Mouse (Mus musculus) forebrain, embryonic 12.5 days (tissue): ENCODE measurements at regions not wholly inside any gene's neighbourhood (a gene's known extent, or its start where the extent isn't known, plus 50 kb on each side); places are given as distances from the start of the nearest gene placed in this dataset.
A peak's percentile ranks its signal among the peaks of the same experiment; 100 is the strongest.

Source experiments
- ATAC-seq: fragments of 200-750 bp; cut with Nextera tagmentation; 2 replicates; pipeline ENCODE4 v1.8.0; 2017; ENCODE audit warnings: moderate TSS enrichment; ENCODE audit not compliant: low FRiP score
- H3K27ac ChIP-seq: fragments of 300-500 bp; sonication (generic); 2 replicates; pipeline ENCODE4 v1.5.1; 2016; ENCODE audit warnings: mild to moderate bottlenecking
- H3K27me3 ChIP-seq: fragments of 300-500 bp; sonication (generic); 2 replicates; pipeline ENCODE4 v1.6.1; 2016; ENCODE audit warnings: mild to moderate bottlenecking
- H3K36me3 ChIP-seq: fragments of 300-500 bp; sonication (generic); replicated peaks from 2 replicates; pipeline ENCODE4 v1.6.1; 2016; ENCODE audit warnings: mild to moderate bottlenecking
- H3K4me1 ChIP-seq: fragments of 300-500 bp; sonication (generic); 2 replicates; pipeline ENCODE4 v1.6.1; 2016
- H3K4me2 ChIP-seq: fragments of 300-500 bp; sonication (generic); 2 replicates; pipeline ENCODE4 v1.6.1; 2016; ENCODE audit warnings: mild to moderate bottlenecking, moderate library complexity
- H3K4me3 ChIP-seq: fragments of 300-500 bp; sonication (generic); replicated peaks from 2 replicates; pipeline ENCODE4 v1.5.1; 2016; ENCODE audit warnings: mild to moderate bottlenecking
- H3K9ac ChIP-seq: fragments of 300-500 bp; sonication (generic); 2 replicates; pipeline ENCODE4 v1.6.1; 2016; ENCODE audit warnings: mild to moderate bottlenecking
- H3K9me3 ChIP-seq: fragments of 300-500 bp; sonication (generic); 2 replicates; pipeline ENCODE4 v1.6.1; 2016
- WGBS: fragments of 180-500 bp; shearing (Covaris S2); methylation state at CpG from one replicate; pipeline ENCODE4 v1.1.7; 2016; 5-methylcytosine and 5-hydroxymethylcytosine counted together

DNA sequence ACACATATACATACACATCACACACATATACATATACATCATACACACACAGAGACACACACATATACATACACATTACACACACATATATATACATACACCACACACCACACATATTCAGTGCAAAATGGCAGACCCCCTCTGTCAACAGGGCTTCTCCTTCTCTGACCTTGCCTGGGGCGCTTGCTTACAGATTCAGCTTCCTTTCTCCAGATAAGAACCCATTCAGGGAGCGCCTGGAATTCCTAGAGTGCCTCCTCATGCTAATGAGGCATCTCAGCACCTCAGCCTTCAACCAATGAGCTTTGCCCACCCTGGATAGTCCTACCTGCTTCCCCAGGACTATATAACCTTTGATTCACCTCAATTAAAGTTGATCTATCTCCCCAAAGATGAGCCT lies 200.3 kb downstream of the Spata18 start:
- WGBS, result 60% methylated on average over 2 of the region's 2 CpGs
- no peak for ATAC-seq
- Histone ChIP-seq H3K9me3 (no peaks in the 10 kb centered on the region), H3K4me3 (no peak overlapping the region), H3K36me3 (no peaks in the 10 kb centered on the region), H3K4me1 (peaks cover 6% of the 10 kb centered on the region; the same call in 1 of the 2 replicates), H3K9ac (no peak overlapping the region), H3K4me2 (no peak overlapping the region), H3K27ac (no peak overlapping the region), H3K27me3 (0 out of 2 replicates have a peak, but pooled peaks cover 3% of the 10 kb centered on the region)

DNA sequence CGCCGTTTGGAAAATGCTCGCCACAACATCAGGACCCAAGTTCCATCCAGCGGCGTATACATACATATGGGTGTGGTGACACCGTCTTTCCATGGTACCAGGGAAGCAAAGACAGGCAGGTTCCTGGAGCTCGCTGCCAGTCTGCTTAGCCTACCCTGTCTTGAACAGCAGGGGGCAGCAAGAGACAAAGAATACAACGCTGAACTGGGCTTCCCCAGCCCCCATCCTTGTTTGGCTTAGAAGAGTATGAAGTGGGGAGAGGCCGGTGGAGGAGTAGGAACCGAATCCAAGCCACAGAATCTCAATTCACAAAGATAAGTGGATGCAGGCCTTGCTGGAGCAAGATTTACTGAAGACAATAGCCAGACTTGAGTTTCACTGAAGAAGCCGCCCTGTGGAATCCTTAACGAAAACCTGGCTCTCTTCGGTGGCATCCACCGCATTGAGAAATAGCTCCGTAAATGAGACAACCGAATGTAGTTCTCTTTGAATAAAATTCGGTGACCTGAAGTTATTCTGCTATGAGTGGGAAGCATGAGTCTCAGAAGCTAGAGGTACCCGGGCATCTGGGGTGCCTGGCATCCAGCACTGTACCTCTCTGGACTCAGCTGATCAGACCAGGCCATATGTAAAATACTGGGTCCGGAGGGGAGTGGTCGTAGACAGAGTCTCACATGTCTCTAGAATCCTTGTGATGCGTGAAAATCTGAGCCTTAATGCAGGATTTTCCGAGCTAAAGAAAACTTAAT lies 203.0 kb downstream of the Spata18 start:
- H3K4me3 ChIP-seq, result no peak overlapping the region
- no peaks in the 10 kb centered on the region for H3K9me3 ChIP-seq
- no peaks in the 10 kb centered on the region for H3K36me3 ChIP-seq
- 44% methylated on average over 22 of the region's 22 CpGs for WGBS
- ATAC-seq, result peak; percentile 91
- 0 out of 2 replicates have a peak, but pooled peaks cover 3% of the 10 kb centered on the region for H3K27me3 ChIP-seq
- peak overlapping the region; percentile 4; the same call in 1 of the 2 replicates for H3K4me2 ChIP-seq
- H3K27ac ChIP-seq, result no peak overlapping the region
- no peaks in the 10 kb centered on the region; the same call in 1 of the 2 replicates for H3K4me1 ChIP-seq
- no peak overlapping the region for H3K9ac ChIP-seq

DNA sequence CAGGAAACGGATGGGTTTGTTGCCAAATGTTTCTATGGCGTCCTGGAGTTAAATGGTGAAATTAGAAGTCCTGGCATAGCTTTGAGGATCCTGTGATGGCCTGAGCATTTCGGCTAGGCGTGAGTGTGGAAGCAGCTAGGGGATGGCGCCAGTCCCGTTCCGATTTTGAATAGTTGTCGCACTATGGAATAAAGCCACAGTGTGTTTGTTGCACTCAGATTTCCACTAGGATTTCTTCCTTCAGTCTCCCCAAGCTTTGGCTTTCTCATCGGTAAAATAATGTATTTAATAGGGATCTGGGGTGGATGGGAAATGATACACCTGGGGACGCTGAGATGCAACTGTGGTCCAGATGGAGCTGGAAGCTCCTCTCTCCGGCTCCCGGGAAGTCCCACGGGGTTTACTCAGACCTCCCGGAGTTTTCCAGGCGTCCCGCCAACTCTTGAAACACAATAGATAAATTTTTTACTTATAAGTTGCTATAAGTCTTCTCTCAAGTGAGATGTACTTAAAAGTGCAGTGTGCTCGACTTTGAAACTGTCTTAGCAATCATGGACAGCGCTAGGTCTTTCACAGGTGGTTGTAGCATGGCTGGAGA lies 203.7 kb downstream of the Spata18 start:
- Histone ChIP-seq H3K27ac (no peak overlapping the region), H3K4me3 (no peak overlapping the region), H3K36me3 (no peaks in the 10 kb centered on the region), H3K4me1 (no peaks in the 10 kb centered on the region; the same call in 1 of the 2 replicates), H3K9me3 (no peaks in the 10 kb centered on the region), H3K9ac (no peak overlapping the region), H3K27me3 (0 out of 2 replicates have a peak, but pooled peaks cover 3% of the 10 kb centered on the region), H3K4me2 (no peak overlapping the region)
- WGBS, result 82% methylated on average over 18 of the region's 18 CpGs
- no peak for ATAC-seq

DNA sequence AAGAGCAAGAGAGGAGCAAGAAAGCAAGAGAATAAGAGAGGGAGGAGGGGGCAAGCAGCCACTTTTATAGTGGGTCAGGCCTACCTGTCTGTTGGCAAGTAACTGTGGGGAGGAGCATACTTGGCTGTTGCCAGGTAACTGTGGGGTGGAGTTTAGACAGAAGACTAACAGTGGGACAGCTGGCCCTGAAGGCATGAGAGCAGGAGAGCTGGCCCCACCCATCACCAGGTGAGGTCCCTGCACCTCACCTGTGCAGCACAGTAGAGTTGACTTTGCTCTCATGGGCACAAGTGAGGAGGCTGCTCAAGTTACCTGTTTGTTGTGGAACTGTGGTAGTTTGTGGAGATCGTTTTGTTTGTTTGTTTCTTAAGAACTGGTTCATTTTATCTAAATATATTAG lies 208.1 kb downstream of the Spata18 start:
- 82% methylated on average over 1 of the region's 1 CpGs for WGBS
- Histone ChIP-seq H3K4me3 (no peak overlapping the region), H3K27me3 (no peaks in the 10 kb centered on the region), H3K9me3 (no peaks in the 10 kb centered on the region), H3K4me1 (no peaks in the 10 kb centered on the region; the same call in 1 of the 2 replicates), H3K9ac (no peak overlapping the region), H3K4me2 (no peak overlapping the region), H3K36me3 (no peaks in the 10 kb centered on the region), H3K27ac (no peak overlapping the region)
- no peak for ATAC-seq

DNA sequence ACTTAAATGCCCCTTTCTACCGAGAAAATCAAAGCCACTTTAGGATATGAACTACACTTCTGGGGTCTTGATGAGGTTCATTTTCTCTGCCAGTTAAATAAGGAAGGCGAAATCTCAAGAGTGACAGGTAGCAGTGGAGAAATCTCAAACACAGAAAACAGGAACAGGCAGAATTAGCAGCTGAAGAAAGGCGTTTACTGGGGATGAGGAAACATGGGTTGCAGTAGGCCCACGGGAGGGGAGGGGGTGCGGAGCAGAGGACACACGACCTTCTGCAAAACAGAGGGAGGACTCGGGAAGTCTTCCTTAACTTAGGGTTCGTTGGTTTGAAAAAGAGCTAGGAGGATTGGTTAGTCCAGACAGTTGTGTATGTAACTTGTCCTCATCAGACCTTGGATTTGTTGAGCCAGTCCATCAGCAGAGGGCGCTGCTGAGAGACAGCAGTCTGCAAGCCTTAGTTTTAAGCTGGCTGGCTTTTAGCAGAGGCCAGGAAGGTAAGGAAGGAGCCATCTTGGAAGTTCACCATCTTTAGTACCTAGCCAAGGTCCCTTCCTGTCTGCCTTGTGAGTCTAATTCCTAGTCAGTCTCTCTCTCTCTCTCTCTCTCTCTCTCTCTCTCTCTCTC lies 204.0 kb downstream of the Usp46 start:
- Histone ChIP-seq H3K4me1 (no peaks in the 10 kb centered on the region), H3K36me3 (no peaks in the 10 kb centered on the region), H3K4me2 (no peak overlapping the region), H3K9ac (no peak overlapping the region), H3K4me3 (no peak overlapping the region), H3K27me3 (no peaks in the 10 kb centered on the region), H3K27ac (no peak overlapping the region), H3K9me3 (no peaks in the 10 kb centered on the region)
- no peak for ATAC-seq
- 80% methylated on average over 9 of the region's 9 CpGs for WGBS

DNA sequence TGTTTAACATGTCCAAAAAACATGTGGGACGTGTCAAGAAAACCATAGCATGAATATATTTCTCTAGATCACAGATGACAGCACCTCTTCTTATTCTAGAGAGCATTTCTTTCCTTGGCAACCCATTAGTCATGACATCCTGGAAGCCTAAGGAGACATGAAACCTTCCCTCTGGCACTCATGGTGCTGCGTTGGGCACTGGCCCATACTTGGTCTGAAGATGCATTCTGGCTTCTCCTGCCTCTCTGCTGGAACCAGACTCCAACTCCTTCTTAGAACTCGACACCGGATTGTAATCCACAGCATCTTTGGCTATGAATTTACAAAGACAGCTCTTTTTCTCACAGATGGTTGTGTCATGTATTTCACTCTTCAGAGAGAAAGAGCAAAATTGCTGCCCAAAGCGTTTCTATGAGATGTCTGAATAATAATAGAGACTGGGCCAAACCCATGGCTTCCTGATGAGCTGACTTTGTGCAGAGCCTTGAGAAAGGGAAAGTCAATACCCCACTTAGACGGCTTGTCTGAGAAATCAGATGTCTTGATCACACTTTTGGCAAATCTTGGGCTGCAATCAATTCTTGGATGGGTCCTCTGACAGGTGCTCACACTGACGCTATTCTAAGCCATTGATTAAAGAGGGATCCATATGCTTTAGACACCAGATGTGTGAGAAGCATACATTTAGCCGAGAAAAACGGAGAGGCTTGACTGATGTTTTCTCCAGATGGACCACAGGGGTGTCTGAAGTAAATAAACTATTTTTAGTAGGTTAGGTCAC lies 195.4 kb downstream of the Usp46 start:
- Histone ChIP-seq H3K27me3 (no peaks in the 10 kb centered on the region), H3K4me2 (no peak overlapping the region), H3K27ac (no peak overlapping the region), H3K4me1 (no peaks in the 10 kb centered on the region), H3K4me3 (no peak overlapping the region), H3K9me3 (no peaks in the 10 kb centered on the region), H3K36me3 (no peaks in the 10 kb centered on the region), H3K9ac (no peak overlapping the region)
- WGBS, result 81% methylated on average over 9 of the region's 9 CpGs
- ATAC-seq, result no peak

DNA sequence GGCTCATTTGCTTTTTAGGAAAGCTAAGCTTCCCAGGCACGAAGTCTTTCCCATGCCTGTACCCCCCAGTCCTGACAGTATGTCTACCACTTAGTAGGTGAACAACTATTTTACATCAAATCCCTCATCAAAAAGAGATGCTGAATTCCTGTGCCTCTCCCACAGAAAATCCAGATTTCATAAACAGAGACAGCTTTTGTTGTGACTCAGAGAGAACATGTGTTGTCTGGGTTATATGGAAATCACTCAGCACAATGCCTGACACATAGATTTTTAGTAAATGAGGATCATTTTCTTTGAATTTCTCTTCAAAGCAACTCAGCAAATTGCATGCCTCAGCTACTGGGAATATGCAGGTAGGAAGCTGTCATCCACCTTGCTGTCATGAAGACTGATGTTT lies 193.5 kb downstream of the Usp46 start:
- no peak overlapping the region for H3K9ac ChIP-seq
- H3K4me1 ChIP-seq, result no peaks in the 10 kb centered on the region
- H3K4me2 ChIP-seq, result no peak overlapping the region
- ATAC-seq, result no peak
- H3K4me3 ChIP-seq, result no peak overlapping the region
- no peaks in the 10 kb centered on the region for H3K9me3 ChIP-seq
- H3K36me3 ChIP-seq, result no peaks in the 10 kb centered on the region
- WGBS, result 86% methylated on average over 1 of the region's 1 CpGs
- no peak overlapping the region for H3K27ac ChIP-seq
- no peaks in the 10 kb centered on the region for H3K27me3 ChIP-seq

DNA sequence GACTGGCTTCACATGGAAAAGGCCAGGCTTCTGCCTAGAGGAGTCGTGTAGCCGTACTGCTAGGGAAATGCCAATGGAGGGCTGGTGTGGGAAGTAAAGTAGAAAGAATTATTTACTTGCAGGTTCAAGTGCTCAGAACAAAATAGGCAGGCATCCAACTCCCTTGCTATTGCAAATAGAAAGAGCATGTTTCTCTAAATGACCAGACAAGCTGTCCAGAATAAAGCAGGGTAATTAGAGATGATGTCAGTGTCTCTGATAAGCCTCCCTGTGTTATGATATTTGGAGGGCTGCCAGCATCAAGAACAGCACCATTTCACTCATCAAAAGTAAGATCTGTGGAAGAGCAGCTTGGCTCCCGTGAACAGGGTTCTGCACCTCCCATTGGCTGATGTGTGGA lies 192.4 kb downstream of the Usp46 start:
- no peak for ATAC-seq
- H3K27ac ChIP-seq, result no peak overlapping the region
- no peaks in the 10 kb centered on the region for H3K9me3 ChIP-seq
- no peak overlapping the region for H3K4me3 ChIP-seq
- H3K9ac ChIP-seq, result no peak overlapping the region
- H3K4me2 ChIP-seq, result no peak overlapping the region
- WGBS, result 76% methylated on average over 3 of the region's 3 CpGs
- H3K27me3 ChIP-seq, result 0 out of 2 replicates have a peak, but pooled peaks cover 3% of the 10 kb centered on the region
- no peaks in the 10 kb centered on the region for H3K4me1 ChIP-seq
- no peaks in the 10 kb centered on the region for H3K36me3 ChIP-seq

DNA sequence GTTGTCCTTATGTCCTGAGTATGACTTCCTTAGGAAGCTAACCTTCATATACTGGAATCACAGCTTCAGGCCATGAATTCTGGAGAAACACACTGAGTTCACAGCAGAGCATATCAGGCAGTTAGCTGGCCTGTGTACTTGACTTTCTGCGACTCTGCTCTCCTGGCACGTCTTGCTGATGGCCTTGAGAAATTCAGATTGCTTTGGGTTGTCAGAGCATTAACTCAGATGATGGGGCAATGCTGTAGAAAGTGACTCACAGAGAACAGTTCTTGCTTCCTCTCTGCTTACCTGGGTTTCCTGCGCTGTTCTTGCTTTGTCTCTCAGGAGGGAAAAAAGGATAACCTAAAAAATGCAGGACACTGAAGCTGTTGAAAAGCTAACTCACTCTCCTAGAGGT lies 187.3 kb downstream of the Usp46 start:
- ATAC-seq, result no peak
- H3K9ac ChIP-seq, result no peak overlapping the region
- H3K4me2 ChIP-seq, result no peak overlapping the region
- WGBS, result 86% methylated on average over 3 of the region's 3 CpGs
- no peak overlapping the region for H3K4me3 ChIP-seq
- H3K9me3 ChIP-seq, result no peaks in the 10 kb centered on the region
- no peaks in the 10 kb centered on the region for H3K4me1 ChIP-seq
- 0 out of 2 replicates have a peak, but pooled peaks cover 3% of the 10 kb centered on the region for H3K27me3 ChIP-seq
- no peaks in the 10 kb centered on the region for H3K36me3 ChIP-seq
- no peak overlapping the region for H3K27ac ChIP-seq

DNA sequence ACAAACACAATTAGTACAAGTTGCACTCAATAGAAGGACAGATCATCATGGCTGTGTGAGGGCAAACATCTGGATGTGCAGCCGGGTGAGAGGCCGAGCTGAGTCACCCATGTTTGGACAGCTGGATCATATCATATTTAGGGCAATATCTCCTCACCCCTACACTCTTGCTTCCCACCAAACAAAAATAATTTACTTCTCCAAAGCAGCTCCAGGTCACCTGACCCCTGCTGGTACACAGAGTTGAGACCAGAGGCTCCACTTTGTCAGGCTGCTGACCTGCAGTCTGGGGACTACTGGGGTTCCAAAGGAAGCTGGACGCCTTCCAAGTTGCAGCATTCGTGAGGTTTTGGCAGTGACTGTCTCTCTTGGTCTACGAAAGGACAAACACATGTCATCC lies 186.3 kb downstream of the Usp46 start:
- Histone ChIP-seq H3K36me3 (no peaks in the 10 kb centered on the region), H3K27ac (no peak overlapping the region), H3K4me1 (no peaks in the 10 kb centered on the region), H3K9me3 (no peaks in the 10 kb centered on the region), H3K4me2 (no peak overlapping the region), H3K9ac (no peak overlapping the region), H3K4me3 (no peak overlapping the region), H3K27me3 (0 out of 2 replicates have a peak, but pooled peaks cover 3% of the 10 kb centered on the region)
- 76% methylated on average over 5 of the region's 5 CpGs for WGBS
- no peak for ATAC-seq

DNA sequence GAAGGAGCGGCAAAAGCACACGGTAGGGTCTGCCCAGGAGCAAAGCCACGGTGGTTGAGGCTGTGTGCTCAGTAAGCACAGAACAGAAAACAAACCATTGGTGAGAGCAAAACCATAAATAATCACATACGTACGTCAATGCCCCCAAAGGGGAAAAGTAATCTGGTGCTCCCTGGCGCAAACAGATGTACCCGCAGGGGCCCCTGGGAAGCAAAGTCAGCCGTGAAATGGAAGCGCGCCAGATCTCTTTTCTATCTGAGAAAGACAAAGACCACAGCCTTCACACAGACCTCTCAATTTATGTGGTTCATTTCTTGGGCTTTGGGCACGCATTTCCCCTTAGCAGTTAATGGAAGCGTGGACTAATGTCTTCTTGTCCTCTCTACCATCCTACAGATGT lies 183.2 kb downstream of the Usp46 start:
- Histone ChIP-seq H3K27me3 (0 out of 2 replicates have a peak, but pooled peaks cover 3% of the 10 kb centered on the region), H3K4me1 (no peaks in the 10 kb centered on the region), H3K9ac (no peak overlapping the region), H3K27ac (no peak overlapping the region), H3K4me2 (no peak overlapping the region), H3K4me3 (no peak overlapping the region), H3K36me3 (no peaks in the 10 kb centered on the region), H3K9me3 (no peaks in the 10 kb centered on the region)
- 83% methylated on average over 12 of the region's 12 CpGs for whole genome bisulfite sequencing
- ATAC-seq, result no peak

DNA sequence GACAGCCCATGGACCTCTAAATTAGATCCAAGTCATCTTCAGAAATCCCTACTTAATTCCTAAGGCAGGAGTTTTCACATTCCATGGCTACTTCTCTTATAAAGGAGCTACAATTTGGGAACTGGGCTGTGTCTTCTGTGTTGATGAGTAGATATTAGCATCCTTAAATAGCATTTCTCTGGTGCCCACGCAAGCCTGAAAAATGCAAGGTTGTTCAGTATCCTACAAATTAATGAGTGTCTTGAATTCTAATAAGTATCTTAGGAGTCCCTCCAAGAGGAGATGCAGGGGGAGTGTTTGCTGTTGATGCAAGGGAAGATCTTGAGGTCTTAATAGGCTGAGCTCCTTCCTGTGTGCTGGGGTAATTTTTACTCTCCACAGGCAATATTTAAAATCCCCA lies 182.5 kb downstream of the Usp46 start:
- H3K4me2 ChIP-seq, result no peak overlapping the region
- no peaks in the 10 kb centered on the region for H3K4me1 ChIP-seq
- H3K36me3 ChIP-seq, result no peaks in the 10 kb centered on the region
- ATAC-seq, result no peak
- H3K9me3 ChIP-seq, result no peaks in the 10 kb centered on the region
- no peak overlapping the region for H3K27ac ChIP-seq
- no peak overlapping the region for H3K4me3 ChIP-seq
- H3K27me3 ChIP-seq, result no peaks in the 10 kb centered on the region
- WGBS, result 86% methylated on average over 1 of the region's 1 CpGs
- H3K9ac ChIP-seq, result no peak overlapping the region
